Mouse (Mus musculus) embryonic facial prominence, embryonic 12.5 days (tissue): ENCODE data around the gene Anp32e. TPM values are rescaled to one million over a fixed set of nuclear protein-coding genes. Genes with fewer than 3 reads are reported as not detected.

Experiments
- ATAC-seq: fragments of 200-750 bp; cut with Nextera tagmentation; 2 replicates; pipeline ENCODE4 v1.8.0; 2017; ENCODE audit not compliant: insufficient number of reproducible peaks, insufficient read depth, low FRiP score, low TSS enrichment
- H3K27ac ChIP-seq: fragments of 300-500 bp; sonication (generic); 2 replicates; pipeline ENCODE4 v1.5.1; 2016; ENCODE audit warnings: mild to moderate bottlenecking
- H3K27me3 ChIP-seq: fragments of 300-500 bp; sonication (generic); 2 replicates; pipeline ENCODE4 v1.6.1; 2016; ENCODE audit warnings: mild to moderate bottlenecking, moderate library complexity
- H3K36me3 ChIP-seq: fragments of 300-500 bp; sonication (generic); 2 replicates; pipeline ENCODE4 v1.6.1; 2016; ENCODE audit warnings: mild to moderate bottlenecking
- H3K4me1 ChIP-seq: fragments of 300-500 bp; sonication (generic); 2 replicates; pipeline ENCODE4 v1.6.1; 2016
- H3K4me2 ChIP-seq: fragments of 300-500 bp; sonication (generic); replicated peaks from 2 replicates; pipeline ENCODE4 v1.6.1; 2016; ENCODE audit warnings: mild to moderate bottlenecking, moderate library complexity
- H3K4me3 ChIP-seq: fragments of 300-500 bp; sonication (generic); 2 replicates; pipeline ENCODE4 v1.5.1; 2016; ENCODE audit warnings: mild to moderate bottlenecking
- H3K9ac ChIP-seq: fragments of 300-500 bp; sonication (generic); 2 replicates; pipeline ENCODE4 v1.6.1; 2016; ENCODE audit warnings: mild to moderate bottlenecking, moderate library complexity
- H3K9me3 ChIP-seq: fragments of 300-500 bp; sonication (generic); 2 replicates; pipeline ENCODE4 v1.6.1; 2016; ENCODE audit warnings: mild to moderate bottlenecking, moderate library complexity
- WGBS: fragments of 180-500 bp; shearing (Covaris S2); methylation state at CpG from one replicate; pipeline ENCODE4 v1.1.7; 2016; 5-methylcytosine and 5-hydroxymethylcytosine counted together
- polyA plus RNA-seq: library from polyadenylated mRNA; unstranded; fragments of >200 nt; fragmentation: Nextera tagmentation; extraction: Ambion mirVana; gene quantifications from 2 replicates; pipeline ENCODE4 v1.2.1, GENCODE M21; 2016

Gene Anp32e
- polyA plus RNA-seq, 1 experiment from 2014 or later = 287 TPM

- H3K4me2 ChIP-seq = no peak overlapping the region
- no peak for ATAC-seq
- H3K4me3 ChIP-seq = no peak overlapping the region
- H3K27ac ChIP-seq = no peak overlapping the region
- peaks cover 26% of the 10 kb centered on the region for H3K36me3 ChIP-seq
- H3K27me3 ChIP-seq = no peaks in the 10 kb centered on the region
- no peaks in the 10 kb centered on the region for H3K9me3 ChIP-seq
- 91% methylated on average over 1 of the region's 1 CpGs for WGBS
- H3K9ac ChIP-seq = no peak overlapping the region
- 0 out of 2 replicates have a peak, but pooled peaks cover 4% of the 10 kb centered on the region for H3K4me1 ChIP-seq
These were observed 2.4 kb downstream of the Anp32e start for GRCm38 (mm10) chr3:95931471-95931870.

- H3K4me3 ChIP-seq = no peak overlapping the region
These were observed 3.1 kb downstream of the Anp32e start for GRCm38 (mm10) chr3:95932157-95932556.

DNA sequence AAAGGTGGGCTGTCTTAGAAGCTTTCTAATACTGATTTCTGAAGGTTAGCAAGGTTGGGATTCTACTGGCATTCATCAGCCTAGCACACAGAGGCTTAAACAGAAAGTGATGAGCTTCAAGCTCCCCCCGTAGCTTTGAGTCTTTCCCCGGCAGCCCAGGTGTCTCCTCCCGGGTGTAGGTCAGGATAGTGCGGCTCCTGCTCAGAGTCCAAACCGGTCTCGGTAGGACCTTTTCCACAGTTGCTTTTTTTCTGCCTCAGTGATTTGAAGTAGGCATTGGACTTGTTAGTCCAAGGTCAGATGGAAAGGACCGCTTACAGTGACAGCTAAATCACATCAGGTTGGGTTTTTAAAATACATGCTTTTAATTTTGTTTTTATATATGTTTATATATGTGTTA lies 3.5 kb downstream of the Anp32e start:
- Histone ChIP-seq H3K36me3 (peaks cover 36% of the 10 kb centered on the region), H3K9me3 (no peaks in the 10 kb centered on the region), H3K27ac (no peak overlapping the region), H3K4me1 (0 out of 2 replicates have a peak, but pooled peaks cover 4% of the 10 kb centered on the region), H3K27me3 (no peaks in the 10 kb centered on the region), H3K4me2 (no peak overlapping the region), H3K9ac (no peak overlapping the region), H3K4me3 (no peak overlapping the region)
- no peak for ATAC-seq
- 91% methylated on average over 7 of the region's 7 CpGs for WGBS

More at GRCm38 (mm10) chr3:95932157-95932556, 3.1 kb downstream of the Anp32e start:
- H3K4me2 ChIP-seq = no peak overlapping the region
- no peak overlapping the region for H3K9ac ChIP-seq
- 59% methylated on average over 1 of the region's 1 CpGs for whole genome bisulfite sequencing
- 0 out of 2 replicates have a peak, but pooled peaks cover 4% of the 10 kb centered on the region for H3K4me1 ChIP-seq
- no peak overlapping the region for H3K27ac ChIP-seq
- H3K9me3 ChIP-seq = no peaks in the 10 kb centered on the region
- no peaks in the 10 kb centered on the region for H3K27me3 ChIP-seq
- ATAC-seq = no peak
- H3K36me3 ChIP-seq = peaks cover 32% of the 10 kb centered on the region

DNA sequence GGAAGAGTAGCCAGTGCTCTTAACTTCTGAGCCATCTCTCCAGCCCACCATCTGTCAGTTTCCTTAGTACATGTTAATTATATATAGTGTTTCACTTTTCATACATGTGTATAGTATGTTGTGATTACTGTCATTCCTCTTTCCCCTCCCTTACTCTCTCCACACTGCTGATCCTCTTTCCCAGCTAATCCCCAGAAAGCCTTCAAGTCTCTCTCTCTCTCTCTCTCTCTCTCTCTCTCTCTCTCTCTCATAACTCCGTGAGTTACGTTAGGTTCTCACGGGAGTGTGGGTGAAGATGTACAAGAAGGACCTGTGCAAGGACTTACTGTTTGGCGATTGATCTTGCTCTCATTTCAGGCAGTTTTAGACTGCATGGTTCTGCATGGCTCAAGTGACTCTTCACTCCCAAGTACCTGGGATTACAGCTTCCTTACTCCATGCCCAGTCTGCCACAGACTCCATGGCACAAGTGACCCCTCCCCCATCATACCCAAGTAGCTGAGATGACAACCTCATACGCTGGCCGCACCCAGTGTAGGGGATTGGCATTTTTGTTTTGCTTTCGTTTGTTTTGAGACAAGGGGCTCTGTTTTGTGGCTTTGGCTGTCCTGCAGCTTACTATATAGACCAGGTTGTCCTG lies 4.2 kb downstream of the Anp32e start:
- 95% methylated on average over 7 of the region's 7 CpGs for WGBS
- peaks cover 42% of the 10 kb centered on the region for H3K36me3 ChIP-seq
- H3K9ac ChIP-seq = no peak overlapping the region
- H3K27me3 ChIP-seq = no peaks in the 10 kb centered on the region
- no peak overlapping the region for H3K27ac ChIP-seq
- no peak overlapping the region for H3K4me2 ChIP-seq
- ATAC-seq = no peak
- no peaks in the 10 kb centered on the region for H3K9me3 ChIP-seq
- H3K4me1 ChIP-seq = 0 out of 2 replicates have a peak, but pooled peaks cover 4% of the 10 kb centered on the region
- no peak overlapping the region for H3K4me3 ChIP-seq

- no peak for ATAC-seq
- H3K27me3 ChIP-seq = no peaks in the 10 kb centered on the region
- H3K4me2 ChIP-seq = no peak overlapping the region
- no peak overlapping the region for H3K9ac ChIP-seq
- H3K4me1 ChIP-seq = 0 out of 2 replicates have a peak, but pooled peaks cover 4% of the 10 kb centered on the region
- no peak overlapping the region for H3K4me3 ChIP-seq
- 91% methylated on average over 1 of the region's 1 CpGs for WGBS
- H3K36me3 ChIP-seq = peaks cover 54% of the 10 kb centered on the region
- H3K9me3 ChIP-seq = no peaks in the 10 kb centered on the region
- no peak overlapping the region for H3K27ac ChIP-seq
These were observed 5.4 kb downstream of the Anp32e start for GRCm38 (mm10) chr3:95934448-95934847.

DNA sequence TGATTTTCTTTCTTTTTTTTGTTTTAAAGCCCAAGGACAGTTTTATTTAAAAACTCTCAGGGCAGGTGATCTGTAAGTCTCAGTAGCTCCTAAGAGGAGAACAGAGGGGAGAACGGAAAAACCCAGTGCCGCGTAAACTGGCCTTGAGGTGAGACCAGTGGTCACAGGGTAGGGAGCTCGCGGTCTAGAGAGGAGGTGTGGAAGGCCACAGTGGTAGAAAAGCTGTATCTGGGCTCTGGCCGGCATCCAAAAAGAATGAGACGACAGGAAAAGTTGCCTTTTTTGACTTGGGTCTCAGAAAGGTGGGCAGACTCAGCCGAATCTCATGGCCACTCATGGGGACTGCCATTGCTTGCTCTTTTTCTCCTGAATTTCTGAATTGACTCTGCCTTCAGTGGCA lies 9.2 kb downstream of the Anp32e start:
- H3K4me1 ChIP-seq = no peaks in the 10 kb centered on the region
- H3K9ac ChIP-seq = no peak overlapping the region
- WGBS = 96% methylated on average over 8 of the region's 8 CpGs
- ATAC-seq = no peak
- H3K9me3 ChIP-seq = no peaks in the 10 kb centered on the region
- H3K4me2 ChIP-seq = no peak overlapping the region
- H3K27me3 ChIP-seq = no peaks in the 10 kb centered on the region
- no peak overlapping the region for H3K4me3 ChIP-seq
- no peak overlapping the region for H3K27ac ChIP-seq
- peaks cover 92% of the 10 kb centered on the region for H3K36me3 ChIP-seq

DNA sequence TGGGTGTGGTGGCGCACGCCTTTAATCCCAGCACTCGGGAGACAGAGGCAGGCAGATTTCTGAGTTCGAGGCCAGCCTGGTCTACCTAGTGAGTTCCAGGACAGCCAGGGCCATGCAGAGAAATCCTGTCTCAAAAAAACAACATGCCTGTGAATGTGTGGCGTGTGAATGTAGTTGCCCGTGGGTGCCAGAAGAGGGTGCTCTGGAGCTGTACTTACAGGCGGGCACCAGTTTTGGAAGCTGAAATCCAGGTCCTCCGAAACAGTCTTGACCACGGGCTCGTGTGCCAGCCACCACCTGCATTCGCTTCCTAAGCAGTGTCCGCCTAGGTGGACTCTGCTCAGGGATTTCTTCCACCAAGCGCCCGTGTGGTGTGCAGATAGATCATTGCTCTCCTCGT lies 9.8 kb downstream of the Anp32e start:
- no peak for ATAC-seq
- H3K9me3 ChIP-seq = no peaks in the 10 kb centered on the region
- no peak overlapping the region for H3K27ac ChIP-seq
- WGBS = 94% methylated on average over 15 of the region's 15 CpGs
- peaks cover 88% of the 10 kb centered on the region for H3K36me3 ChIP-seq
- no peaks in the 10 kb centered on the region for H3K27me3 ChIP-seq
- no peak overlapping the region for H3K9ac ChIP-seq
- no peak overlapping the region for H3K4me2 ChIP-seq
- no peak overlapping the region for H3K4me3 ChIP-seq
- no peaks in the 10 kb centered on the region for H3K4me1 ChIP-seq

DNA sequence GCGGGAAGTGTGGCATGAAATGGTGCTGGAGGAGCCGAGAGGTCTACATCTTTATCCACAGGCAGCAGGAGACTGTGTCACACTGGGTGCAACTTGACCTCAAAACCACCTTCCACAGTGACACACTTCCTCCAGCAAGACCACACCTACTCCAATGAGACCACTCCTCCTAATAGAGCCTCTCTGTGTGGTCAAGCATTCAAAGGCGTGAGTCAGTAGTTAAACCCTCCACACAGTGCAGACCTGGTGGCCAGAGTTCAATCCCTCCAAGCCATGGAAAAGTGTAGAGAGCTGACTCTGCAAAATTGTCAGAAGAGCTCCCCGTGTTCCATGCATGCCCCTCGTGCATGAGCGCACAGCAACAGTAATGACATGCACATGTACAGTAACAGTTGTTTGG lies 13.7 kb downstream of the Anp32e start:
- H3K27ac ChIP-seq = no peak overlapping the region
- H3K27me3 ChIP-seq = no peaks in the 10 kb centered on the region
- H3K4me2 ChIP-seq = no peak overlapping the region
- H3K9me3 ChIP-seq = no peaks in the 10 kb centered on the region
- 79% methylated on average over 6 of the region's 6 CpGs for WGBS
- peaks cover 84% of the 10 kb centered on the region for H3K36me3 ChIP-seq
- no peaks in the 10 kb centered on the region for H3K4me1 ChIP-seq
- no peak for ATAC-seq
- H3K4me3 ChIP-seq = no peak overlapping the region
- H3K9ac ChIP-seq = no peak overlapping the region

- 92% methylated on average over 7 of the region's 7 CpGs for WGBS
- Histone ChIP-seq H3K36me3 (peaks cover 79% of the 10 kb centered on the region), H3K9me3 (no peaks in the 10 kb centered on the region), H3K27me3 (no peaks in the 10 kb centered on the region), H3K4me3 (no peak overlapping the region), H3K9ac (no peak overlapping the region), H3K27ac (no peak overlapping the region), H3K4me2 (no peak overlapping the region), H3K4me1 (no peaks in the 10 kb centered on the region)
- no peak for ATAC-seq
These were observed 14.2 kb downstream of the Anp32e start for GRCm38 (mm10) chr3:95943226-95943625.

- ATAC-seq = no peak
- H3K4me1 ChIP-seq = no peaks in the 10 kb centered on the region
- H3K36me3 ChIP-seq = peaks cover 64% of the 10 kb centered on the region
- no peak overlapping the region for H3K9ac ChIP-seq
- 93% methylated on average over 8 of the region's 8 CpGs for WGBS
- no peak overlapping the region for H3K27ac ChIP-seq
- H3K27me3 ChIP-seq = no peaks in the 10 kb centered on the region
- no peak overlapping the region for H3K4me3 ChIP-seq
- no peaks in the 10 kb centered on the region for H3K9me3 ChIP-seq
- H3K4me2 ChIP-seq = no peak overlapping the region
These were observed 15.7 kb downstream of the Anp32e start for GRCm38 (mm10) chr3:95944742-95945141.

- no peak for ATAC-seq
- Histone ChIP-seq H3K27ac (no peak overlapping the region), H3K9ac (no peak overlapping the region), H3K4me1 (no peaks in the 10 kb centered on the region), H3K4me2 (no peak overlapping the region), H3K4me3 (no peak overlapping the region), H3K9me3 (no peaks in the 10 kb centered on the region), H3K27me3 (no peaks in the 10 kb centered on the region), H3K36me3 (peaks cover 54% of the 10 kb centered on the region)
- 88% methylated on average over 14 of the region's 14 CpGs for WGBS
These were observed 16.7 kb downstream of the Anp32e start for GRCm38 (mm10) chr3:95945731-95946240.

DNA sequence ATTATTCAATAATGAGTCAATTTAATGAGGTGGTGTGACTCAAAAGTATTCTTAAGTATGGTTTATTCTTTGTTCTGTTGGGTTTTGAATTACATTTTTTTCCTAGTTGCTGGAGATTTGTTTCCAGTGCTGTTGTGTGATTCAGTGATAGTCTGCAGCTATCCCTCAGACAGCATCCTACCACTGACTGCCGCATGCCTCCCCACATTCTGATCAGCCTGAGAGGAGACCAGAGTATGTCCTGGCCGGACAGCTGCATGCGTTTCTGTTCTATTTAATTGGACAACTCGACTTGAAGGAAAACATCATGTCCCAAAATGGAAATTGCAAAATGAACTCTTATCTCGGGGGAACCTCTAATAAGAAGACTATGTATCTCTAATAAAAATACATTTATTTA lies 19.3 kb downstream of the Anp32e start:
- H3K4me1 ChIP-seq = 0 out of 2 replicates have a peak, but pooled peaks cover 6% of the 10 kb centered on the region
- no peaks in the 10 kb centered on the region for H3K9me3 ChIP-seq
- no peaks in the 10 kb centered on the region for H3K27me3 ChIP-seq
- no peak for ATAC-seq
- peaks cover 28% of the 10 kb centered on the region for H3K36me3 ChIP-seq
- H3K4me2 ChIP-seq = no peak overlapping the region
- H3K27ac ChIP-seq = no peak overlapping the region
- no peak overlapping the region for H3K4me3 ChIP-seq
- WGBS = 91% methylated on average over 5 of the region's 5 CpGs
- no peak overlapping the region for H3K9ac ChIP-seq
